Mouse (Mus musculus) heart, embryonic 16.5 days (tissue): ENCODE data around the gene Rchy1. TPM values are rescaled to one million over a fixed set of nuclear protein-coding genes. Genes with fewer than 3 reads are reported as not detected.

Experiments
- ATAC-seq: fragments of 200-750 bp; cut with Nextera tagmentation; replicated peaks from 2 replicates; pipeline ENCODE4 v1.8.0; 2017; ENCODE audit warnings: moderate number of reproducible peaks; ENCODE audit not compliant: insufficient read depth, low FRiP score; ENCODE audit errors: extremely low read depth
- H3K27ac ChIP-seq: fragments of 300-500 bp; sonication (generic); 2 replicates; pipeline ENCODE4 v1.5.1; 2014; ENCODE audit warnings: mild to moderate bottlenecking, low read length, control low read depth, moderate library complexity
- H3K27me3 ChIP-seq: fragments of 300-500 bp; sonication (generic); 2 replicates; pipeline ENCODE4 v1.6.1; 2014; ENCODE audit warnings: low read length, mixed read lengths; ENCODE audit not compliant: control insufficient read depth, insufficient read depth
- H3K36me3 ChIP-seq: fragments of 300-500 bp; sonication (generic); 2 replicates; pipeline ENCODE4 v1.6.1; 2014; ENCODE audit not compliant: control insufficient read depth, insufficient read depth
- H3K4me1 ChIP-seq: fragments of 300-500 bp; sonication (generic); 2 replicates; pipeline ENCODE4 v1.6.1; 2014; ENCODE audit warnings: low read length, mixed read lengths; ENCODE audit not compliant: control insufficient read depth, insufficient read depth
- H3K4me2 ChIP-seq: fragments of 300-500 bp; sonication (generic); 2 replicates; pipeline ENCODE4 v1.6.1; 2014; ENCODE audit warnings: low read depth, mild to moderate bottlenecking, control low read depth, low read length
- H3K4me3 ChIP-seq: fragments of 300-500 bp; sonication (generic); 2 replicates; pipeline ENCODE4 v1.5.1; 2014; ENCODE audit warnings: mild to moderate bottlenecking, control low read depth, low read length
- H3K9ac ChIP-seq: fragments of 300-500 bp; sonication (generic); 2 replicates; pipeline ENCODE4 v1.6.1; 2014; ENCODE audit warnings: low read length, control low read depth
- H3K9me3 ChIP-seq: fragments of 300-500 bp; sonication (generic); replicated peaks from 2 replicates; pipeline ENCODE4 v1.6.1; 2016; ENCODE audit warnings: low read length; ENCODE audit not compliant: control insufficient read depth
- WGBS: fragments of 180-500 bp; shearing (Covaris S2); extraction: QIAGEN DNeasy Blood & Tissue Kit; methylation state at CpG from one replicate; pipeline ENCODE4 v1.1.7; 2014; 5-methylcytosine and 5-hydroxymethylcytosine counted together
- polyA plus RNA-seq: library from polyadenylated mRNA; unstranded; fragments of >200 nt; fragmentation: Nextera tagmentation; extraction: Ambion mirVana; gene quantifications from 2 replicates; pipeline ENCODE4 v1.2.1, GENCODE M21; 2015

Gene Rchy1
- polyA plus RNA-seq, 1 experiment from 2014 or later = 69.5 TPM

- H3K27ac ChIP-seq = no peak overlapping the region
- no peaks in the 10 kb centered on the region for H3K4me1 ChIP-seq
- no peak overlapping the region for H3K9ac ChIP-seq
- H3K4me3 ChIP-seq = no peak overlapping the region
- no peaks in the 10 kb centered on the region for H3K36me3 ChIP-seq
- WGBS = 93% methylated on average over 2 of the region's 2 CpGs
- H3K27me3 ChIP-seq = no peaks in the 10 kb centered on the region
- no peak for ATAC-seq
- no peaks in the 10 kb centered on the region for H3K9me3 ChIP-seq
- no peak overlapping the region for H3K4me2 ChIP-seq
Measured at GRCm38 (mm10) chr5:91987799-91988198, 24.9 kb upstream of the Rchy1 start.

DNA sequence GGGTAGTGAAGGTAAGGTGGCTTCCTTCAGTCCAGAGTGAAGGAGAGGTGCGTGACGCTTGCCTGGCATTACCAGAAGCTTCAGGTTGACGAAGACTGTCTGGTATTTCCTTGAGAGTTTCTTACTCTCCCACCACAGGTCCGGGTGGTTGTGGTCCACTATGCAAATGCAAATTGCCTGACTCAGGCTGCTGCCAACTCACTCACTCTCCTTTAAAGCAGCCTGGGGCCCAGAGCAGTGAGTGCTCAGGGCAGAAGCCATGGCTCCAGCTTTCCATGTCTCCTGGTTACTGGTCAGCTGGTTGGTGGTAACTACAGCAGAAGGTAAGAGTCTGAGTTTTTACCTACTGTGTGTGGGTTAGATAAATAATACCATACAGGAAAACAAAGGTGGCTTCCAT, 24.4 kb upstream of the Rchy1 start, which contains the start of gene Odaph:
Odaph (plus strand) TSS at position 240 of the 400 bp plus-strand sequence.
- Histone ChIP-seq H3K36me3 (no peaks in the 10 kb centered on the region), H3K4me1 (no peaks in the 10 kb centered on the region), H3K27me3 (no peaks in the 10 kb centered on the region), H3K27ac (no peak within 1 kb of the TSS), H3K4me2 (no peak within 1 kb of the TSS), H3K9ac (no peak within 1 kb of the TSS), H3K9me3 (no peaks in the 10 kb centered on the region), H3K4me3 (no peak within 1 kb of the TSS)
- no peak for ATAC-seq
- 61% methylated on average over 4 of the region's 4 CpGs for WGBS

DNA sequence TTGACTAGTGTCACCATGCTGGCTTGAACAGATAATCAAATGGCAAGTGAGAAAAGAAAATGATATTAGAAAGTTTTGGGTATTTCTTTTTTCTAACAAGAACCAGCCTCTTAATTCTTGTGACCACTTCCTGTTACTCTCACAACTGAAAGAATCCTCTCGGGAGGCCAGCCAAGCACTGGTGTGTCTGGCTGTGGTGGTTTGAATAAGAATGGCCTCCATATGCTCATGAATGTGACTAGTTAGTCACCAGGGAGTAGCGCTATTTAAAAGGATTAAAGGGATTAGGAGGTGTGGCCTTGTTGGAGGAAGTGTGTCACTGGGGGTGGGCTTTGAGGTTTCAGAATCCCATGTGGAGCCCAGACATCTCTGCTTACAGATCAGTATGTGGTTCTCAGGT, 22.9 kb upstream of the Rchy1 start:
- 68% methylated on average over 2 of the region's 2 CpGs for WGBS
- H3K36me3 ChIP-seq = no peaks in the 10 kb centered on the region
- H3K27me3 ChIP-seq = no peaks in the 10 kb centered on the region
- no peak overlapping the region for H3K9ac ChIP-seq
- no peaks in the 10 kb centered on the region for H3K9me3 ChIP-seq
- H3K4me2 ChIP-seq = no peak overlapping the region
- H3K27ac ChIP-seq = no peak overlapping the region
- no peaks in the 10 kb centered on the region for H3K4me1 ChIP-seq
- no peak overlapping the region for H3K4me3 ChIP-seq
- no peak for ATAC-seq

DNA sequence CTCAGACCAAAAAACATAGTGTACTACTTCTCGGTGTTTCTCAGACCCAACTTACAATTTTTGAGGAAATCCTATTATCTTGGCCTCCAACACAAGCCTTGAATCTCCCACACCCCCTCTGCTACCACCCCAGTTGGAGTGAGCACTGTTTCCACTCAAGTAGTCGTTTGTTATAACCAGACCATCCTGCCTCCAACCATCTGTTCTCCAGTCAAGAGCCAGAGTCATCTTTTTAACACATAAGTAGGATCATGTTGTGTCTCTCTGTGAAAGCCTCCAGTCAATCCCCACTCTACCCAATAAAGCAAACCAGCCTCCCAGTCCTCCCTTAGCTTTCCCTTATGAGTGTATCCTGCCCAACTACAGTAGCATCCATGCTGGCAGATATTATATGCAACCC, 20.6 kb upstream of the Rchy1 start:
- no peaks in the 10 kb centered on the region for H3K36me3 ChIP-seq
- H3K4me2 ChIP-seq = no peak overlapping the region
- no peak overlapping the region for H3K9ac ChIP-seq
- H3K4me3 ChIP-seq = no peak overlapping the region
- WGBS = 60% methylated on average over 2 of the region's 2 CpGs
- no peaks in the 10 kb centered on the region for H3K9me3 ChIP-seq
- no peaks in the 10 kb centered on the region for H3K27me3 ChIP-seq
- H3K4me1 ChIP-seq = no peaks in the 10 kb centered on the region
- no peak for ATAC-seq
- no peak overlapping the region for H3K27ac ChIP-seq

DNA sequence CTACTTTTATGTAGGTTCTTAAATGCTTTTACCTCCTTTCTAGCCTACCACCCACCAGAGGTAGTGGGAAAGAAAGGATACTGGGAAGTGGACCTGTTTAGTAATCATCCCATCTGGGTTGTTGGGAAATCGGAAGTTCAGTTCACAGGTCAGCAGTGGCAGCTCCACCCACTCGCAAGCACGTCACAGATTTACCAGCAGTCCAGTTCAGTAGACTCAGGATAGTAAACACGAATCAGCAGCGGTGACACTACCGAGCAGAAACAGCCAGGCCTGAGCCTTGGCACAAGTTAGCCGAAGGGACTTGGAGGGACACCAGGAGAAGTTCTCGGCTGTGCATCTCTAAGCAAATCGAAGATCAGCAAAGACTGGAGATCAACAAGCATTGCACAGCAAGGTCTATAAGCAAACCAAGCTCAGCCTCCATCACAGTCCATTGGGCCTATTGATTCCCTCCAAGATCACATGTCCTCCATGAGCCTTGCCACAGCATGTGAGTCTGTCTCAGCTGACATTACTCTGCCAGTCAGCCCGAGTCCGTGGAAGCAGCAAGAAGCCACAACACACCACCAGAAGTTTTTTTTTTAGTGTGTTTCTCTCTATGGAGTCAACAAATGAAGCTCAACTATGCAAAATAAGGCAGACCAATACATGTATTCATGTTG, 18.4 kb upstream of the Rchy1 start:
- no peaks in the 10 kb centered on the region for H3K9me3 ChIP-seq
- no peak overlapping the region for H3K9ac ChIP-seq
- no peak overlapping the region for H3K27ac ChIP-seq
- ATAC-seq = no peak
- no peak overlapping the region for H3K4me3 ChIP-seq
- H3K4me1 ChIP-seq = no peaks in the 10 kb centered on the region
- H3K27me3 ChIP-seq = no peaks in the 10 kb centered on the region
- H3K4me2 ChIP-seq = no peak overlapping the region
- WGBS = 90% methylated on average over 11 of the region's 11 CpGs
- no peaks in the 10 kb centered on the region for H3K36me3 ChIP-seq

- Histone ChIP-seq H3K4me2 (no peak overlapping the region), H3K27ac (no peak overlapping the region), H3K27me3 (no peaks in the 10 kb centered on the region), H3K4me1 (no peaks in the 10 kb centered on the region), H3K9ac (no peak overlapping the region), H3K36me3 (no peaks in the 10 kb centered on the region), H3K4me3 (no peak overlapping the region), H3K9me3 (no peaks in the 10 kb centered on the region)
- no peak for ATAC-seq
- 79% methylated on average over 2 of the region's 2 CpGs for WGBS
Measured at GRCm38 (mm10) chr5:91977397-91977770, 14.5 kb upstream of the Rchy1 start.

DNA sequence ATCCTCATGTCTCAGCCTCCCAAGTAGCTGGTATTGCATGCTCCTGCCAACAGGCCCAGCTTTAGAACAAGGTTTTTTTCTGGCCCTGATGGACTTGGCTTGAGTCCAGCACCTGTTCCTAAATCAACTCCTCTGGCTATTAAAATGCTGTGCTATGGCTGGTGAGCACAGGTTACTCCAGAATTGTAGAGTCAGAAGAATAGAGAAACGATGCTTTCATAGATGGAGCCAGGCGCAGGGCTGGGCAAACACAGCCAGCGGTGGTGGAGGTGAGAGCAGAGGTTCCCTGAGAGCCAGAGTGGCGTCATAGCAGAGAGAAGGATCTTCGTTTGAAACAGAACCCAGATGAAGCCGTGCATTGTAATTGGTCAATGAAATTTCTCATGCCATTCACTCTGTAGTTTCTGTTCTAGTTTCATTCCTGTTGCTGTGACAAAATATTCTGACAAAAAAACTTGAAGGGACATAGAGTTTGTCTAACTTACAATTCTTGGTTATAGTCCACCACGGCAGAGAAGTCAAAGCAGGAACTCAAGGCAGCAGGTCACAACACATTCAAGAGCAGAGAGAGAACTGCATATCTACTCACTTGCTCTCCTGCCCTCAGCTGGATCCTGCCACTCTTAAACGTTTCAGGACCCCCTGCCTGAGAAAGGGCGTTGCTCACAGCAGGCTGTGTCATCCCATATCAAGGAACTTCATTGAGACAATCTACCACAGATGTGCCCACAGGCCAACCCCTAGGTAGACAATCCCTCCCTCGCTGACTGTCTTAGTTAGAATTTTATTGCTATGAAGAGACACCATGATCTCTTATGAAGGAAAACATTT, 13.9 kb upstream of the Rchy1 start:
- no peak for ATAC-seq
- H3K36me3 ChIP-seq = no peaks in the 10 kb centered on the region

GRCm38 (mm10) chr5:91975758-91976157, 12.9 kb upstream of the Rchy1 start:
- no peak for ATAC-seq
- no peak overlapping the region for H3K4me3 ChIP-seq
- no peak overlapping the region for H3K4me2 ChIP-seq
- no peaks in the 10 kb centered on the region for H3K36me3 ChIP-seq
- H3K9me3 ChIP-seq = no peaks in the 10 kb centered on the region
- no peaks in the 10 kb centered on the region for H3K4me1 ChIP-seq
- no peaks in the 10 kb centered on the region for H3K27me3 ChIP-seq
- no peak overlapping the region for H3K27ac ChIP-seq
- H3K9ac ChIP-seq = no peak overlapping the region
- 85% methylated on average over 9 of the region's 9 CpGs for WGBS

More for the DNA sequence above, 13.9 kb upstream of the Rchy1 start:
- Histone ChIP-seq H3K9me3 (no peaks in the 10 kb centered on the region), H3K27ac (no peak overlapping the region), H3K9ac (no peak overlapping the region), H3K4me1 (no peaks in the 10 kb centered on the region), H3K27me3 (no peaks in the 10 kb centered on the region), H3K4me2 (no peak overlapping the region), H3K4me3 (no peak overlapping the region)
- WGBS = 69% methylated on average over 10 of the region's 10 CpGs

DNA sequence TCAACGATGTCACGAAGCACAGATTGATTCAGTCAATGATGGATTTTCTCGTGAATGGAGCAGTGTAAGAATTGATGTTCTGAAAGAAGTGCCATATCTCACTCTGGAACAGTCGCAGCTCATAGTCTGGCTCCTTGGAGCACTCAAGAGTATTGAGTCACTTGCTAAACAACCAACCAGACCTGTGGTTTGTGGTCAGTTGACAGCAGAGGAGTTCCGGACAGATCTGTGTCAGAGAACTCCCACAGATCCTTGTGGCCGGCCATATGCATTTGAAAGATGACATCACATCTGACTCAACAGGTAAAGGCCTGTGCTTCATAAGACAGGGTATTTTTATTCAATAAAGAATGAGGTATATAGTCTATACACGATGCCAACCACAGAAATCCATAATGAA, 11.1 kb upstream of the Rchy1 start:
- no peaks in the 10 kb centered on the region for H3K27me3 ChIP-seq

More for the DNA sequence above, 11.1 kb upstream of the Rchy1 start:
- Histone ChIP-seq H3K9me3 (no peaks in the 10 kb centered on the region), H3K36me3 (peaks cover 7% of the 10 kb centered on the region; the same call in 1 of the 2 replicates), H3K9ac (no peak overlapping the region), H3K4me1 (no peaks in the 10 kb centered on the region), H3K27ac (no peak overlapping the region), H3K4me2 (no peak overlapping the region), H3K4me3 (no peak overlapping the region)
- ATAC-seq = no peak
- 80% methylated on average over 7 of the region's 7 CpGs for whole genome bisulfite sequencing
